Mouse (Mus musculus): Measurements from ENCODE around the gene Aass. TPM values are rescaled to one million over a fixed set of nuclear protein-coding genes. Genes with fewer than 3 reads are reported as not detected.
"Not testable (repeated sequence)": the region's sequence is repeated elsewhere in the genome, so short reads cannot be mapped to it uniquely, and the experiment has no call there.

The Aass gene
- polyA plus RNA-seq, 1 experiment from 2014 or later: 0.60 TPM

GRCm38 (mm10) chr6:23125831-23126230, 7.0 kb downstream of the Aass start:
- ATAC-seq (ENCODE audit: low FRiP score): no peak
- H3K27me3 ChIP-seq (ENCODE audit: control insufficient read depth, insufficient read depth, low read length): no peaks in the 10 kb centered on the region
- no peak overlapping the region for H3K27ac ChIP-seq
- no peak for DNase-seq (ENCODE audit: low spot score)
- H3K9me3 ChIP-seq (ENCODE audit: control insufficient read depth, low read length): no peaks in the 10 kb centered on the region
- H3K4me3 ChIP-seq (replicated peaks; ENCODE audit: low read length): no peak overlapping the region
- H3K4me1 ChIP-seq (replicated peaks; ENCODE audit: control insufficient read depth, insufficient read depth, low read length): no peaks in the 10 kb centered on the region
- no peak overlapping the region for H3K4me2 ChIP-seq (replicated peaks)
- H3K9ac ChIP-seq: no peak overlapping the region
- WGBS: 87% methylated on average over 5 of the region's 5 CpGs
- no peaks in the 10 kb centered on the region for H3K36me3 ChIP-seq (replicated peaks; ENCODE audit: control insufficient read depth, insufficient read depth)

- WGBS: 85% methylated on average over 2 of the region's 2 CpGs
- H3K36me3 ChIP-seq (replicated peaks; ENCODE audit: control insufficient read depth, insufficient read depth): no peaks in the 10 kb centered on the region
- no peaks in the 10 kb centered on the region for H3K27me3 ChIP-seq (ENCODE audit: control insufficient read depth, insufficient read depth, low read length)
- no peak overlapping the region for H3K9ac ChIP-seq
- ATAC-seq (ENCODE audit: low FRiP score): no peak
- no peak overlapping the region for H3K4me3 ChIP-seq (replicated peaks; ENCODE audit: low read length)
- H3K4me1 ChIP-seq (replicated peaks; ENCODE audit: control insufficient read depth, insufficient read depth, low read length): no peaks in the 10 kb centered on the region
- DNase-seq (ENCODE audit: low spot score): no peak
- no peak overlapping the region for H3K27ac ChIP-seq
- H3K9me3 ChIP-seq (ENCODE audit: control insufficient read depth, low read length): no peaks in the 10 kb centered on the region
- no peak overlapping the region for H3K4me2 ChIP-seq (replicated peaks)
These were observed 8.0 kb downstream of the Aass start for GRCm38 (mm10) chr6:23124823-23125222.

- H3K27ac ChIP-seq: no peak overlapping the region
- no peak for ATAC-seq (ENCODE audit: low FRiP score)
- DNase-seq (ENCODE audit: low spot score): no peak
- no peak overlapping the region for H3K9ac ChIP-seq
- H3K9me3 ChIP-seq (ENCODE audit: control insufficient read depth, low read length): no peaks in the 10 kb centered on the region
- H3K27me3 ChIP-seq (ENCODE audit: control insufficient read depth, insufficient read depth, low read length): no peaks in the 10 kb centered on the region
- WGBS: 44% methylated on average over 3 of the region's 3 CpGs
- H3K36me3 ChIP-seq (replicated peaks; ENCODE audit: control insufficient read depth, insufficient read depth): no peaks in the 10 kb centered on the region
- no peaks in the 10 kb centered on the region for H3K4me1 ChIP-seq (replicated peaks; ENCODE audit: control insufficient read depth, insufficient read depth, low read length)
- no peak overlapping the region for H3K4me3 ChIP-seq (replicated peaks; ENCODE audit: low read length)
- no peak overlapping the region for H3K4me2 ChIP-seq (replicated peaks)
These were observed 9.9 kb downstream of the Aass start for GRCm38 (mm10) chr6:23122934-23123333.

- Histone ChIP-seq H3K4me2 (replicated peaks) (no peak overlapping the region), H3K27ac (no peak overlapping the region), H3K4me1 (replicated peaks; ENCODE audit: control insufficient read depth, insufficient read depth, low read length) (no peaks in the 10 kb centered on the region), H3K27me3 (ENCODE audit: control insufficient read depth, insufficient read depth, low read length) (no peaks in the 10 kb centered on the region), H3K36me3 (replicated peaks; ENCODE audit: control insufficient read depth, insufficient read depth) (no peaks in the 10 kb centered on the region), H3K9me3 (ENCODE audit: control insufficient read depth, low read length) (no peaks in the 10 kb centered on the region), H3K9ac (no peak overlapping the region), H3K4me3 (replicated peaks; ENCODE audit: low read length) (no peak overlapping the region)
- WGBS: 80% methylated on average over 6 of the region's 6 CpGs
- no peak for ATAC-seq (ENCODE audit: low FRiP score)
- no peak for DNase-seq (ENCODE audit: low spot score)
These were observed 18.0 kb downstream of the Aass start for GRCm38 (mm10) chr6:23114781-23115180.

GRCm38 (mm10) chr6:23107069-23107468, 25.7 kb downstream of the Aass start:
- no peak for DNase-seq (ENCODE audit: low spot score)
- Histone ChIP-seq H3K9ac (no peak overlapping the region), H3K9me3 (ENCODE audit: control insufficient read depth, low read length) (no peaks in the 10 kb centered on the region), H3K27ac (no peak overlapping the region), H3K4me3 (replicated peaks; ENCODE audit: low read length) (no peak overlapping the region), H3K4me1 (replicated peaks; ENCODE audit: control insufficient read depth, insufficient read depth, low read length) (no peaks in the 10 kb centered on the region), H3K36me3 (replicated peaks; ENCODE audit: control insufficient read depth, insufficient read depth) (no peaks in the 10 kb centered on the region), H3K4me2 (replicated peaks) (no peak overlapping the region), H3K27me3 (ENCODE audit: control insufficient read depth, insufficient read depth, low read length) (no peaks in the 10 kb centered on the region)
- WGBS: 94% methylated on average over 4 of the region's 4 CpGs
- no peak for ATAC-seq (ENCODE audit: low FRiP score)

- no peak overlapping the region for H3K27ac ChIP-seq
- H3K36me3 ChIP-seq (replicated peaks; ENCODE audit: control insufficient read depth, insufficient read depth): no peaks in the 10 kb centered on the region
- no peak overlapping the region for H3K4me2 ChIP-seq (replicated peaks)
- H3K9me3 ChIP-seq (ENCODE audit: control insufficient read depth, low read length): no peaks in the 10 kb centered on the region
- DNase-seq (ENCODE audit: low spot score) (no peak), ATAC-seq (ENCODE audit: low FRiP score) (no peak)
- no peak overlapping the region for H3K9ac ChIP-seq
- no peaks in the 10 kb centered on the region for H3K4me1 ChIP-seq (replicated peaks; ENCODE audit: control insufficient read depth, insufficient read depth, low read length)
- H3K27me3 ChIP-seq (ENCODE audit: control insufficient read depth, insufficient read depth, low read length): no peaks in the 10 kb centered on the region
- 83% methylated on average over 4 of the region's 4 CpGs for WGBS
- H3K4me3 ChIP-seq (replicated peaks; ENCODE audit: low read length): no peak overlapping the region
These were observed 26.4 kb downstream of the Aass start for GRCm38 (mm10) chr6:23106373-23106772.

GRCm38 (mm10) chr6:23090346-23091055, 42.3 kb downstream of the Aass start:
- not testable (repeated sequence) for H3K27me3 ChIP-seq (ENCODE audit: control insufficient read depth, insufficient read depth, low read length); ATAC-seq (ENCODE audit: low FRiP score); DNase-seq (ENCODE audit: low spot score); H3K36me3 ChIP-seq (replicated peaks; ENCODE audit: control insufficient read depth, insufficient read depth); H3K4me1 ChIP-seq (replicated peaks; ENCODE audit: control insufficient read depth, insufficient read depth, low read length); H3K9ac ChIP-seq; H3K4me2 ChIP-seq (replicated peaks); H3K27ac ChIP-seq; H3K9me3 ChIP-seq (ENCODE audit: control insufficient read depth, low read length); H3K4me3 ChIP-seq (replicated peaks; ENCODE audit: low read length)
- WGBS: 92% methylated on average over 11 of the region's 11 CpGs

- H3K9ac ChIP-seq; H3K4me2 ChIP-seq (replicated peaks); H3K36me3 ChIP-seq (replicated peaks; ENCODE audit: control insufficient read depth, insufficient read depth); H3K27me3 ChIP-seq (ENCODE audit: control insufficient read depth, insufficient read depth, low read length); DNase-seq (ENCODE audit: low spot score); ATAC-seq (ENCODE audit: low FRiP score); H3K9me3 ChIP-seq (ENCODE audit: control insufficient read depth, low read length); H3K4me3 ChIP-seq (replicated peaks; ENCODE audit: low read length); H3K4me1 ChIP-seq (replicated peaks; ENCODE audit: control insufficient read depth, insufficient read depth, low read length); H3K27ac ChIP-seq: not testable (repeated sequence)
- WGBS: 69% methylated on average over 4 of the region's 4 CpGs
These were observed 43.5 kb downstream of the Aass start for GRCm38 (mm10) chr6:23089292-23089691.

GRCm38 (mm10) chr6:23084587-23085421, 48.0 kb downstream of the Aass start:
- WGBS: 93% methylated on average over 5 of the region's 5 CpGs
- H3K4me2 ChIP-seq (replicated peaks): no peak overlapping the region
- no peaks in the 10 kb centered on the region for H3K27me3 ChIP-seq (ENCODE audit: control insufficient read depth, insufficient read depth, low read length)
- H3K9ac ChIP-seq: no peak overlapping the region
- no peaks in the 10 kb centered on the region for H3K4me1 ChIP-seq (replicated peaks; ENCODE audit: control insufficient read depth, insufficient read depth, low read length)
- DNase-seq (ENCODE audit: low spot score) (no peak), ATAC-seq (ENCODE audit: low FRiP score) (no peak)
- no peaks in the 10 kb centered on the region for H3K36me3 ChIP-seq (replicated peaks; ENCODE audit: control insufficient read depth, insufficient read depth)
- H3K4me3 ChIP-seq (replicated peaks; ENCODE audit: low read length): no peak overlapping the region
- H3K27ac ChIP-seq: no peak overlapping the region
- no peaks in the 10 kb centered on the region for H3K9me3 ChIP-seq (ENCODE audit: control insufficient read depth, low read length)
